Mouse (Mus musculus) lung, adult 2 months (tissue): Measurements from ENCODE around the gene Ctso.

Experiments
- CTCF ChIP-seq: fragments of 200-500 bp; IDR thresholded peaks from 2 replicates; pipeline ENCODE4 v1.5.1; 2011; ENCODE audit warnings: mild to moderate bottlenecking, low read length, control low read depth; ENCODE audit not compliant: insufficient read depth
- POLR2A ChIP-seq: fragments of 200-500 bp; IDR thresholded peaks from 2 replicates; pipeline ENCODE4 v1.6.1; 2011; ENCODE audit warnings: low read depth, mild to moderate bottlenecking, control low read depth, low read length, borderline replicate concordance; ENCODE audit errors: extremely low read depth

- TF ChIP-seq POLR2A (no peak), CTCF (no peak)
These were observed 52.7 kb downstream of the Ctso start for GRCm38 (mm10) chr3:81985100-81985499.
